Mouse (Mus musculus) midbrain, embryonic 14.5 days (tissue): ENCODE measurements around the gene Ccdc50. TPM values are rescaled to one million over a fixed set of nuclear protein-coding genes. Genes with fewer than 3 reads are reported as not detected.

ENCODE experiments used
- ATAC-seq: fragments of 200-750 bp; cut with Nextera tagmentation; 2 replicates; pipeline ENCODE4 v1.8.0; 2017; ENCODE audit warnings: moderate number of reproducible peaks, moderate library complexity; ENCODE audit not compliant: low FRiP score, low TSS enrichment
- DNase-seq: peaks from one replicate; pipeline ENCODE4 v3.0.0-alpha.2; 2015
- H3K27ac ChIP-seq: fragments of 300-500 bp; sonication (generic); replicated peaks from 2 replicates; pipeline ENCODE4 v1.5.1; 2014; ENCODE audit warnings: mild to moderate bottlenecking, low read depth, low read length, moderate library complexity
- H3K27me3 ChIP-seq: fragments of 300-500 bp; sonication (generic); 2 replicates; pipeline ENCODE4 v1.6.1; 2014; ENCODE audit warnings: low read length, control low read depth, mixed read lengths; ENCODE audit not compliant: control insufficient read depth, insufficient read depth
- H3K36me3 ChIP-seq: fragments of 300-500 bp; sonication (generic); 2 replicates; pipeline ENCODE4 v1.6.1; 2014; ENCODE audit warnings: low read length, control low read depth; ENCODE audit not compliant: control insufficient read depth, insufficient read depth
- H3K4me1 ChIP-seq: fragments of 300-500 bp; sonication (generic); 2 replicates; pipeline ENCODE4 v1.6.1; 2014; ENCODE audit warnings: mild to moderate bottlenecking, antibody characterized with exemption, low read length, control low read depth; ENCODE audit not compliant: control insufficient read depth, insufficient read depth
- H3K4me2 ChIP-seq: fragments of 300-500 bp; sonication (generic); 2 replicates; pipeline ENCODE4 v1.6.1; 2014; ENCODE audit warnings: mild to moderate bottlenecking, low read length, moderate library complexity
- H3K4me3 ChIP-seq: fragments of 300-500 bp; sonication (generic); replicated peaks from 2 replicates; pipeline ENCODE4 v1.5.1; 2014; ENCODE audit warnings: low read depth, low read length
- H3K9ac ChIP-seq: fragments of 300-500 bp; sonication (generic); replicated peaks from 2 replicates; pipeline ENCODE4 v1.6.1; 2014; ENCODE audit warnings: mild to moderate bottlenecking, low read length, moderate library complexity
- H3K9me3 ChIP-seq: fragments of 300-500 bp; sonication (generic); 2 replicates; pipeline ENCODE4 v1.6.1; 2016; ENCODE audit warnings: low read length, control low read depth, mixed read lengths; ENCODE audit not compliant: control insufficient read depth
- WGBS: fragments of 180-500 bp; shearing (Covaris S2); extraction: QIAGEN DNeasy Blood & Tissue Kit; methylation state at CpG from one replicate; pipeline ENCODE4 v1.1.7; 2014; 5-methylcytosine and 5-hydroxymethylcytosine counted together
- polyA plus RNA-seq: library from polyadenylated mRNA; unstranded; fragments of >200 nt; fragmentation: Nextera tagmentation; extraction: Ambion mirVana; gene quantifications from 2 replicates; pipeline ENCODE4 v1.2.1, GENCODE M21; 2014

Gene Ccdc50
- polyA plus RNA-seq, 1 experiment from 2014 or later = 74.2 TPM

GRCm38 (mm10) chr16:27374139-27374538 is 14.5 kb upstream of the Ccdc50 start:
- Histone ChIP-seq H3K4me2 (no peak overlapping the region), H3K27ac (no peak overlapping the region), H3K36me3 (no peaks in the 10 kb centered on the region), H3K9me3 (no peaks in the 10 kb centered on the region), H3K9ac (no peak overlapping the region), H3K27me3 (no peaks in the 10 kb centered on the region), H3K4me3 (no peak overlapping the region), H3K4me1 (no peaks in the 10 kb centered on the region)
- 86% methylated on average over 3 of the region's 3 CpGs for WGBS
- DNase-seq = no peak
- ATAC-seq = no peak

DNA sequence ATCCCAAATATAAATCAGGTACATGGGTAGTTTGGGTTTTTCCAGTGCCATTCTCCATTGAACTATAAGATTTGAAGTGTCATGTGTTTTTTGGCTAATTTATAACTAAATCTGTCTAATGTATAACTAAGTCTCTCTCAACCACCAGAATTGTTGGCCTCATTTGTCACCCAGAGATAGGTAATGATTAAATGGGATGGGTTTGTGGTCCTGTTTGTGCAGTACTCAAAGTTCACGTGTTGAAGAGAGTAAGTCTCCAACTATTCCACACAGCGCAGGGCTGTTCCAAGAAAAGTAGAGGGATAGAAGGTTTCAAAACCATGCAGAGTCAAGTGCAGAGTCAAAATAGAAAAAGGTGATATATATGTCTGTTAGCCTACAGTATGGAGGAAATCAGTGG is 13.4 kb upstream of the Ccdc50 start:
- ATAC-seq = no peak

GRCm38 (mm10) chr16:27376556-27376955 is 12.1 kb upstream of the Ccdc50 start:
- Histone ChIP-seq H3K4me3 (no peak overlapping the region), H3K36me3 (no peaks in the 10 kb centered on the region), H3K4me2 (no peak overlapping the region), H3K4me1 (no peaks in the 10 kb centered on the region), H3K27ac (no peak overlapping the region), H3K27me3 (no peaks in the 10 kb centered on the region), H3K9me3 (no peaks in the 10 kb centered on the region), H3K9ac (no peak overlapping the region)
- DNase-seq (no peak), ATAC-seq (no peak)

More for the DNA sequence above, 13.4 kb upstream of the Ccdc50 start:
- DNase-seq = no peak
- Histone ChIP-seq H3K27me3 (no peaks in the 10 kb centered on the region), H3K36me3 (no peaks in the 10 kb centered on the region), H3K4me1 (no peaks in the 10 kb centered on the region), H3K9me3 (no peaks in the 10 kb centered on the region), H3K4me2 (no peak overlapping the region), H3K27ac (no peak overlapping the region), H3K9ac (no peak overlapping the region), H3K4me3 (no peak overlapping the region)
- 96% methylated on average over 2 of the region's 2 CpGs for WGBS

DNA sequence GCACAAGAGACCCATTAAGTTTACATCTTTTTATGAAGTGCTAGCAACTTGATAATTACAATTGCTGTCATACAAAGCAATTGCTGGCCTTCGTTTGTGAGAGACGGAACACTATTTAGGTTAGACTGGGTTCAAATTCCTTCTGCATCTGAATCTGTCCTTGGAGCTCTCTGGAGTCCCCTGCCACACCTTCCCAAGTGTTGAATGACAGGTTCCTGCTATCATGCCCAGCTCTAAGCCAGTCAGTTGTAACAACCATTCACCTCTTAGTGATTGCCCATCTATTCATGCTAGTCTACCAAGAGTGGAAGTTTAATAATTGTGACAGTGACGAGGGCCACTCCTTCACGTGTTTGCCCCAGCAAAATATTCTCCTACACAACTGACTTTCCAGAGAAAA is 6.5 kb upstream of the Ccdc50 start:
- WGBS = 89% methylated on average over 4 of the region's 4 CpGs

DNA sequence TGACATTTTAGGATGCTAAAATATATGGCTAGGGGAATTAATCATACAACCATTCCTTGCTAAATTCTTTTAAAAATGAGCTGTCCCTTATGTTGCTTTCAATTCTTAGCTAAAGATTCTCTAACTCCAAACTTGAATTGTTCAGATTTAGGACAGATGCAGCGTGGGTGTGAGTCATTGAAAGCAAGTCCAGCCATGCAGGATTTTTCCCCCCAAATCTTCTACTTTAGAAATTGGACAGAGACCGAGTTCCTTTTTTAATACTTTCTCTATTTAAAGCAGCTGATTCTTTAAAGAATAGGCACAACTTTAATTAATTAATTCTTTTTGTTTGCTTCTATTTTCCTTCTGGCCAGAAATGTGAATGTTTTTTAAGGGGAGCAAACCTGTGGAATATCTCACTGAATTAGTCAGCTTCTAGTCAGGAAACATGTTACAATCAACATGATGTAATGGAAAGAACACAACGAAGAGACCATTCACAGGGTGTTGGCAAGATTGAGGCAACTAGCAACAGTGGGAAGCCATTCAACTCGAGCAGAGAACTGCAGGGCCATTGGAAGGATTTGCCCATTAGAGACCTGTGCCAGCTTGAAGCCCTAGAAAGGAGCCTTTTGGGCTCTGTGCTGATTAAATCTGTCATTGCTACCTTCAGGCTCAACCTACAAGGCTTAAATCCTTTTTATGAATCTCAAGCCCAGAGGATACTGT is 3.6 kb upstream of the Ccdc50 start:
- H3K4me1 ChIP-seq = peaks cover 8% of the 10 kb centered on the region; the same call in 1 of the 2 replicates
- H3K9me3 ChIP-seq = no peaks in the 10 kb centered on the region
- no peak overlapping the region for H3K4me3 ChIP-seq
- H3K27me3 ChIP-seq = no peaks in the 10 kb centered on the region
- H3K4me2 ChIP-seq = no peak overlapping the region
- WGBS = 72% methylated on average over 4 of the region's 4 CpGs
- H3K9ac ChIP-seq = no peak overlapping the region
- no peaks in the 10 kb centered on the region for H3K36me3 ChIP-seq
- ATAC-seq = no peak
- H3K27ac ChIP-seq = no peak overlapping the region
- no peak for DNase-seq

More for the DNA sequence above, 6.5 kb upstream of the Ccdc50 start:
- H3K4me3 ChIP-seq = no peak overlapping the region
- DNase-seq = no peak
- no peaks in the 10 kb centered on the region for H3K9me3 ChIP-seq
- no peak overlapping the region for H3K4me2 ChIP-seq
- H3K4me1 ChIP-seq = no peaks in the 10 kb centered on the region
- no peaks in the 10 kb centered on the region for H3K36me3 ChIP-seq
- ATAC-seq = no peak
- H3K27ac ChIP-seq = no peak overlapping the region
- no peaks in the 10 kb centered on the region for H3K27me3 ChIP-seq
- no peak overlapping the region for H3K9ac ChIP-seq

- Histone ChIP-seq H3K4me1 (peaks cover 14% of the 10 kb centered on the region), H3K4me2 (no peak overlapping the region), H3K36me3 (no peaks in the 10 kb centered on the region), H3K4me3 (no peak overlapping the region), H3K27me3 (no peaks in the 10 kb centered on the region), H3K9ac (no peak overlapping the region), H3K27ac (no peak overlapping the region), H3K9me3 (no peaks in the 10 kb centered on the region)
- DNase-seq (no peak), ATAC-seq (no peak)
- WGBS = 91% methylated on average over 1 of the region's 1 CpGs
These were observed 3.0 kb upstream of the Ccdc50 start for GRCm38 (mm10) chr16:27385649-27386048.

GRCm38 (mm10) chr16:27386850-27387407 is 1.7 kb upstream of the Ccdc50 start:
- H3K27me3 ChIP-seq = no peaks in the 10 kb centered on the region
- no peak overlapping the region for H3K27ac ChIP-seq
- H3K9ac ChIP-seq = no peak overlapping the region
- no peaks in the 10 kb centered on the region for H3K9me3 ChIP-seq
- no peak overlapping the region for H3K4me2 ChIP-seq
- no peak overlapping the region for H3K4me3 ChIP-seq
- H3K4me1 ChIP-seq = peaks cover 26% of the 10 kb centered on the region
- 81% methylated on average over 4 of the region's 4 CpGs for WGBS
- no peak for ATAC-seq
- no peaks in the 10 kb centered on the region for H3K36me3 ChIP-seq
- DNase-seq = no peak

DNA sequence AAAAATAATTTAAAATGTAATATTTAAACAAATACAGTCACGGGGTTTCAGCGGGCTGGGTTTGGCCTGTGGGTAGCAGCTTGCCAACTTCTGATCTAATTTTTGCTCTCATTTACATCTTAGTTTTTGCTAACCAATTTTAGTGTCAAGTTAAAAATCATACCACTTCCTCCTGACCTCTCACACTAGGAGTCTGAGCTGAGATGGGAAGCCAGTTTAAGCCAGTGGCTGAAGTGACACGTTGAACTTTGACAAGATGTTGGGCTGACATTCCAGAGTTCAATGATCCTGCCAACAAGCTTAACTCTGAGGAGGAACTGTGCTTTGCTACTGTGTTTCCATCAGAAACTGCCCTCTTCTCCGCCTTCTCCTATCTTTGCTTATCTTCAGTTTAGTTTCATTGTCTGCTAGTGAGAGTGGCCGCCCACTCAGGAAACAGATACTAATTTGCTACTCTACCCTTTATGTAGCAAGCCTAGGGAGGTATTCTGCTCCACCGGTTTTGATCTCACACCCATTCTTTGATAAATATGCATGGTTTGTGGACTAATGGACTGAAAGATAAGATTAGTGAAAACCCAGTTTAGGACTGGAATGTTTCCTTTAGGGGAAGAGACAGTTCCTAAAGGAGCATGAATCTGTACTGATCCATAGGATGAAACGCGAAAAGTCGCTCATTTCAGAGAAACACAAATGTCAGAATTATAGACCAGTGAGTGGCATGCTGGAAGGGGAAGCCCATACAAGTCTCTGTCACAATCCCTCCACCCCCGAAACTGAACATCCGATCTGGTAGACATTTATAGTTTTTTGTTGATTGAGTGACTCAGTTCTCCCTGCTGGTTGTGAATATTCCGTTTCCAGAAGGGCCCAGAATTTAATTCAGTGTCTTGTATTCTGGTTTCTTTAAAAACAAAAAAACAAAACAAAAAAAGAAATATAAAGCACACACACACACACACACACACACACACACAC is 746 bp upstream of the Ccdc50 start:
- H3K9me3 ChIP-seq = no peaks in the 10 kb centered on the region
- 0 out of 2 replicates have a peak, but pooled peaks have one; percentile 5 for ATAC-seq
- WGBS = 43% methylated on average over 12 of the region's 12 CpGs
- peak overlapping the region; percentile 93 for H3K4me3 ChIP-seq
- DNase-seq = peak; percentile 44
- H3K4me2 ChIP-seq = peak overlapping the region; percentile 80
- H3K27me3 ChIP-seq = no peaks in the 10 kb centered on the region
- peak overlapping the region; percentile 98 for H3K9ac ChIP-seq
- no peaks in the 10 kb centered on the region for H3K36me3 ChIP-seq
- peak overlapping the region; percentile 98 for H3K27ac ChIP-seq
- H3K4me1 ChIP-seq = peaks cover 30% of the 10 kb centered on the region
